Mouse (Mus musculus) lung, adult 2 months (tissue): Measurements from ENCODE around the gene Col4a3.

Experiments
- CTCF ChIP-seq: fragments of 200-500 bp; IDR thresholded peaks from 2 replicates; pipeline ENCODE4 v1.5.1; 2011; ENCODE audit warnings: mild to moderate bottlenecking, low read length, control low read depth; ENCODE audit not compliant: insufficient read depth
- POLR2A ChIP-seq: fragments of 200-500 bp; IDR thresholded peaks from 2 replicates; pipeline ENCODE4 v1.6.1; 2011; ENCODE audit warnings: low read depth, mild to moderate bottlenecking, control low read depth, low read length, borderline replicate concordance; ENCODE audit errors: extremely low read depth

- TF ChIP-seq CTCF, result no peak
- TF ChIP-seq POLR2A, result no peak
Measured at GRCm38 (mm10) chr1:82585981-82586380, 740 bp upstream of the Col4a3 start.
